Mouse (Mus musculus) hindbrain, embryonic 10.5 days (tissue): ENCODE results near the gene Ppil1. TPM values are rescaled to one million over a fixed set of nuclear protein-coding genes. Genes with fewer than 3 reads are reported as not detected.
"Not testable (repeated sequence)": the region's sequence is repeated elsewhere in the genome, so short reads cannot be mapped to it uniquely, and the experiment has no call there.

ENCODE experiments used
- DNase-seq: peaks from one replicate; pipeline ENCODE4 v3.0.0-alpha.2; 2017; ENCODE audit warnings: low spot score
- H3K27ac ChIP-seq: fragments of 300-500 bp; sonication (generic); 2 replicates; pipeline ENCODE4 v1.5.1; 2016; ENCODE audit warnings: mild to moderate bottlenecking, moderate library complexity
- H3K27me3 ChIP-seq: fragments of 300-500 bp; sonication (generic); 2 replicates; pipeline ENCODE4 v1.6.1; 2016; ENCODE audit warnings: mild to moderate bottlenecking; ENCODE audit not compliant: poor library complexity, insufficient read depth, severe bottlenecking
- H3K36me3 ChIP-seq: fragments of 300-500 bp; sonication (generic); 2 replicates; pipeline ENCODE4 v1.6.1; 2016; ENCODE audit warnings: mild to moderate bottlenecking, moderate library complexity
- H3K4me1 ChIP-seq: fragments of 300-500 bp; sonication (generic); replicated peaks from 2 replicates; pipeline ENCODE4 v1.6.1; 2016; ENCODE audit warnings: mild to moderate bottlenecking
- H3K4me3 ChIP-seq: fragments of 300-500 bp; sonication (generic); 2 replicates; pipeline ENCODE4 v1.5.1; 2016; ENCODE audit warnings: mild to moderate bottlenecking, moderate library complexity
- H3K9me3 ChIP-seq: fragments of 300-500 bp; sonication (generic); 2 replicates; pipeline ENCODE4 v1.6.1; 2016; ENCODE audit warnings: mild to moderate bottlenecking, moderate library complexity
- WGBS: fragments of 180-500 bp; shearing (Covaris S2); methylation state at CpG from one replicate; pipeline ENCODE4 v1.1.7; 2016; 5-methylcytosine and 5-hydroxymethylcytosine counted together
- polyA plus RNA-seq: library from polyadenylated mRNA; unstranded; fragments of >200 nt; fragmentation: Nextera tagmentation; extraction: Ambion mirVana; gene quantifications from 2 replicates; pipeline ENCODE4 v1.2.1, GENCODE M21; 2016

Gene Ppil1
- polyA plus RNA-seq, 1 experiment from 2014 or later = 173 TPM

DNA sequence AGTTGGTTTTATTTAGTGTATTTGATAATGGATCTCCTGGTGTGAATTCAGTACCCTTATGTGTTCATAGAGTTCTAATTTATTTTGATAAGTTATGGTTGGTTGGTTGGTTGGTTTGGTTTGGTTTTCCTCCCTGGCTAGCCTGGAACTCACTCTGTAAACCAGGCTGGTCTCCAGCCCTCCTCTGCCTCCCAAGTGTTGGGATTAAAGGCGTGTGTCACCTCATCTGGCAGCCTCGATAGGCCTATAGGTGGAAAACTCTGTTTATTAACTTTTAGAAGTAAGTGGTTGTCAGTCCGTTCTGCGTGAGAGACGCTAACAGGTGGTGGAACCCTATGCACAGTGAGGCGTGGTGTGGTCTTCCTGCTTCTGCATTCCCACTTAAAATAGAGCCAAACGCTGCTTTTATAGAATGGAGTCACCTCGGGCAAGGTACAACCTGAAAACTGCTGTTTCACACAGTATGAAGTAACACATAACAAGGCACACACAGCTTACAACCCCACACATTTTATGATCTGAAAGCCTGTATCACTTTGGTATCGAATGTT, 6.2 kb upstream of the Ppil1 start:
- Histone ChIP-seq H3K27me3 (no peaks in the 10 kb centered on the region), H3K4me1 (peaks cover 21% of the 10 kb centered on the region), H3K4me3 (peak overlapping the region; percentile 83; the same call in 1 of the 2 replicates), H3K36me3 (no peaks in the 10 kb centered on the region), H3K27ac (no peak overlapping the region), H3K9me3 (no peaks in the 10 kb centered on the region)
- WGBS = 93% methylated on average over 9 of the region's 9 CpGs
- DNase-seq = no peak

GRCm38 (mm10) chr17:29269349-29269706, 5.3 kb upstream of the Ppil1 start:
- 24% methylated on average over 10 of the region's 10 CpGs for WGBS
- H3K9me3 ChIP-seq = no peaks in the 10 kb centered on the region
- peak overlapping the region; percentile 83 for H3K4me3 ChIP-seq
- no peaks in the 10 kb centered on the region for H3K27me3 ChIP-seq
- H3K4me1 ChIP-seq = peaks cover 25% of the 10 kb centered on the region
- no peaks in the 10 kb centered on the region for H3K36me3 ChIP-seq
- peak overlapping the region; percentile 96 for H3K27ac ChIP-seq
- DNase-seq = no peak

- peak within 1 kb of the TSS; percentile 83 for H3K4me3 ChIP-seq
- H3K9me3 ChIP-seq = no peaks in the 10 kb centered on the region
- no peaks in the 10 kb centered on the region for H3K36me3 ChIP-seq
- peaks cover 23% of the 10 kb centered on the region for H3K4me1 ChIP-seq
- WGBS = under 1% methylated on average over 63 of the region's 63 CpGs
- H3K27me3 ChIP-seq = no peaks in the 10 kb centered on the region
- peak; percentile 97 for DNase-seq
- peak within 1 kb of the TSS; percentile 96 for H3K27ac ChIP-seq
Measured at GRCm38 (mm10) chr17:29268682-29269348, 4.8 kb upstream of the Ppil1 start, which contains the start of gene BC004004. Gene BC004004, plus strand, starts transcription at chr17:29268788.

DNA sequence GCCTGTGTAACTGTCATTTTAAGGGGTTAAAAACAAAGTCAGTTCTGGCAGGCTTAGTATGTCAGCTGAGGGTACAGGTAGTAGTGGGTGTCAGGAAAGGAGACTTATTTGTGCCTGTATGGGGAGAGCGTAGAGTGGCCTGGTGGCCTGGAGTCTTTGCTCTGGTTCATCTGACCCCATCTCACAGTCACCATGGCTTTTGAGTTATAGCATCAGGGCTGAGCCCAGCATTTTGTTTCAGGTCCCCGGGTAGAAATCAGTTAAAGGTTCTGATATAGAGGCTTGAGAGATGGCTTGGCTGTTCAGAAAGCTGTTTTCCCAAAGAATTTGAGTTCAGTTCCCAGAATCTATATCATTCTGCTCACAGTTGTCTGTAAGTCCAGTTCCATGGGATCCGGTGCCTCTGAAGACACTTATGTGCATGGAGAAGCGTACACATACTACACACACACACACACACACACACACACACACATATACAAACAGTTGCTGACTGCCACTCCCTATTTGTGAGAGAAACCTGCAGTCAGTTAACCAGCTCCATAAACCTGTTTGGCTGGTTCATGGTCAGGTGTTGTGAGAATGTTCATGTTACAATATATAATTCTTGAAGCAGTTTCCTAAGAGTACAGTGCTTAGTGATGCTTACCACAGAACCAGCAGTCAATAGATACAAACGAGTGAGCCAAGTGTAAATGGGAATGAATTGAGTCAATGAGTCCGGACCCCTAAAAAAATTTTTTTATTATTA, 4.1 kb upstream of the Ppil1 start:
- Histone ChIP-seq H3K36me3 (no peaks in the 10 kb centered on the region), H3K27me3 (no peaks in the 10 kb centered on the region), H3K4me1 (peaks cover 24% of the 10 kb centered on the region), H3K27ac (peak overlapping the region; percentile 96), H3K4me3 (peak overlapping the region; percentile 83), H3K9me3 (no peaks in the 10 kb centered on the region)
- 62% methylated on average over 6 of the region's 6 CpGs for WGBS
- DNase-seq = no peak

DNA sequence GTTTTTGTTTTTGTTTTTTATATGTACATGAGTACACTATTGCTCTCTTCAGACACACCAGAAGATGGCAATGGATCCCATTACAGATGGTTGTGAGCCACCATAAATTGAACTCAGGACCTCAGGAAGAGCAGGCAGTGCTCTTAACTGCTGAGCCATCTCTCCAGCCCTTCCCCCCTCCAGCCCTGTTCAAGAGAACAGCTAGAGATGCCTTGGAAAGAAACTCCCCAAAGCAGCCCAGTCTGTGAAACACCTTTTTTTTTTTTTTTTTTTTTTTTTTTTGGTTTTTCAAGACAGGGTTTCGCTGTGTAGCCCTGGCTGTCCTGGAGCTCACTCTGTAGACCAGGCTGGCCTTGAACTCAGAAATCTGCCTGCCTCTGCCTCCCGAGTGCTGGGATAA, 3.1 kb upstream of the Ppil1 start:
- 99% methylated on average over 2 of the region's 2 CpGs for WGBS
- peaks cover 35% of the 10 kb centered on the region for H3K4me1 ChIP-seq
- H3K36me3 ChIP-seq, H3K4me3 ChIP-seq, H3K27ac ChIP-seq, H3K9me3 ChIP-seq, DNase-seq, H3K27me3 ChIP-seq: not testable (repeated sequence)

DNA sequence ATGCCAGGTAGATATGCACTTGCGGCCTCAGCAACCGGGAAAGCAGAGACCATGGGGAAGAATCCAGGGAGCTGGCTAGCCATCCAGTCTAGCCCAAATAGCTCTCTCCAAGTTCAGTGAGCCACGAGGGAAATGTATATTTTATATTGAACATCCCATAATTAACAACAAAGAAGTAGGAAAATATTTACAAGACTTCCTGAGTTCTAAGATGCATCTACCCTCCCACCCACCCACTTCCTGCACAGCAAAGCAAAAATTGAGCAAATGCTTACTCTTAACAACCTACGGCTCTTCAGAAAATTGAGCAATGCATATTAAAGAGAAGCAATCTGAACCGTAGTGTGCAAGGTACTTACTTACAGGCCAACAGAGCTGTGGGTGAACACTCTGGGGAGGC, 774 bp upstream of the Ppil1 start:
- no peak for DNase-seq
- H3K36me3 ChIP-seq = peaks cover 22% of the 10 kb centered on the region
- H3K27ac ChIP-seq = peak overlapping the region; percentile 97
- peaks cover 48% of the 10 kb centered on the region for H3K4me1 ChIP-seq
- no peaks in the 10 kb centered on the region for H3K27me3 ChIP-seq
- peak overlapping the region; percentile 94 for H3K4me3 ChIP-seq
- no peaks in the 10 kb centered on the region for H3K9me3 ChIP-seq
- WGBS = 89% methylated on average over 5 of the region's 5 CpGs

GRCm38 (mm10) chr17:29263417-29263816, 569 bp downstream of the Ppil1 start:
- Histone ChIP-seq H3K27me3 (no peaks in the 10 kb centered on the region), H3K4me3 (peak overlapping the region; percentile 94), H3K9me3 (no peaks in the 10 kb centered on the region), H3K27ac (peak overlapping the region; percentile 97), H3K36me3 (peaks cover 36% of the 10 kb centered on the region), H3K4me1 (peaks cover 47% of the 10 kb centered on the region)
- DNase-seq = no peak
- WGBS = 2% methylated on average over 14 of the region's 14 CpGs

DNA sequence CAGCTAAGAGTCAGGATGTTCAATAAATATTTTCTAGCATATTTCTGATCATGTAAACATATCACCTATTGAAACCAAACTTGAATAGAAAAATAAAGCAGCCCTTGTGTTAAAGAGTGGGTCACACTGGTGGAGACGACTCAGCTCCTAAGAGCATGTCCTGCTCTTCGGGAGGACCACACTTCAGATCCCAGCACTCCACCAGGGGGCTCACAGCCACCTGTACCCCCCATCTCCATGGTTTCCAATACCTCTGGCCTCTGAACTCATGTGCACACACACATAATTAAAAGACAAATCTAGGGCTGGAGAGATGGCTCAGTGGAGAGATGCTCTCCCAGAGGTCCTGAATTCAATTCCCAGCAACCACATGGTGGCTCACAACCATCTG, 1.7 kb downstream of the Ppil1 start:
- no peak for DNase-seq
- peaks cover 47% of the 10 kb centered on the region for H3K4me1 ChIP-seq
- peak overlapping the region; percentile 94 for H3K4me3 ChIP-seq
- 63% methylated on average over 2 of the region's 2 CpGs for WGBS
- peaks cover 47% of the 10 kb centered on the region for H3K36me3 ChIP-seq
- no peak overlapping the region for H3K27ac ChIP-seq
- no peaks in the 10 kb centered on the region for H3K27me3 ChIP-seq
- H3K9me3 ChIP-seq = no peaks in the 10 kb centered on the region

DNA sequence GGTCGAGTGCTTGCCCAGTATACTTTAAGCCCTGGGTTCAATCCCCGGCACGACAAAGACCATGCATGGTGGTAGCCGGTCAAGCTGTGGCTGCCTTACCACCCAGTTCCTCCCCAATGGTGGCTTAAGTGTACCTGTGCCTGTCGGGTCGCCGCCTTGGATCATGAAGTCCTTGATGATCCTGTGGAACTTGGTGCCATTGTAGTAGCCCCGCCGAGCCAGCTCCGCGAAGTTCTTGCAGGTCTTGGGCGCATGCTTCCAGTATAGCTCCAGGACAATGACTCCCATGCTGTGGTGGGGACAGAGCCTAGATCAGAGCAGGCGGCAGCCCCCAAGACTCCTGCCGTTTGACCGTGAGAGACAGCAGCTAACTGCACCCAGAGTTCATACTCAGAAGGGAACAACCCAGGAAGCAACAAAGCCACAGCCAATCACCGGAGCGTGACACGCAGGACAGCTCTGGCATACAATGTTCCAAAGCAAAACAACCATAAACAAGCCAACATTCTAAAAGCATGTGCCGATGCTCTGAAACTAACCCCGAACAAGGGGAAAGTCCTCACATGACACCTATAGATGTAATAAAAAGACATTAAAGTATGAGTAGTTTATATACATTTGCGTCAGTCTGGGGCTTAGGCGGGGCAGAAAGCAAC, 2.3 kb downstream of the Ppil1 start:
- Histone ChIP-seq H3K27ac (no peak overlapping the region), H3K9me3 (no peaks in the 10 kb centered on the region)
- WGBS = 94% methylated on average over 22 of the region's 22 CpGs

DNA sequence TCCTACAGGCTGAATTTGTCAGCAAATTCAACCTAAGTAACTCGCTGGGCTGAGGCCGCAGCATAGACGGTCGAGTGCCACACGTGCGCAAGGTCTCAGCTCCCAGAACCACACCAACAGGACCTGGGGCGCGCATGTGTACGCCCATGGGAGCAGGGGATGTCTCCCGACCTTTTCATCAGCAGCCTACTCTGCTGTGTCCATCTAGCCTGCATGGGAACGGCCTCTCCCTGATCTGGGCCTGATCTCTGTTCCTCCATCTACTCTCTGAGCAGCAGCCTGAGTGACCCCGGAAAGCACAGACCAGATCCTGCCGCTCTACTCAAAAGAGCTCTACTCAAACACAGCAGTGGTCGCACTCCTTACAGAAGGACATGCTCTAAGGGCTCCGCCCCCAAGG, 3.5 kb downstream of the Ppil1 start:
- 88% methylated on average over 15 of the region's 15 CpGs for WGBS
- peaks cover 65% of the 10 kb centered on the region for H3K36me3 ChIP-seq
- no peak overlapping the region for H3K4me3 ChIP-seq
- DNase-seq = no peak
- no peaks in the 10 kb centered on the region for H3K27me3 ChIP-seq
- no peak overlapping the region for H3K27ac ChIP-seq
- peaks cover 59% of the 10 kb centered on the region for H3K4me1 ChIP-seq
- H3K9me3 ChIP-seq = 0 out of 2 replicates have a peak, but pooled peaks cover 2% of the 10 kb centered on the region

More for the DNA sequence above, 2.3 kb downstream of the Ppil1 start:
- no peak for DNase-seq
- Histone ChIP-seq H3K4me1 (peaks cover 49% of the 10 kb centered on the region), H3K27me3 (no peaks in the 10 kb centered on the region), H3K4me3 (peak overlapping the region; percentile 94), H3K36me3 (peaks cover 53% of the 10 kb centered on the region)

- 0 out of 2 replicates have a peak, but pooled peaks cover 2% of the 10 kb centered on the region for H3K9me3 ChIP-seq
- peak; percentile 84 for DNase-seq
- H3K27ac ChIP-seq = peak overlapping the region; percentile 17; the same call in 1 of the 2 replicates
- H3K4me1 ChIP-seq = peaks cover 56% of the 10 kb centered on the region
- peak overlapping the region; percentile 10; the same call in 1 of the 2 replicates for H3K4me3 ChIP-seq
- H3K36me3 ChIP-seq = peaks cover 75% of the 10 kb centered on the region
- H3K27me3 ChIP-seq = no peaks in the 10 kb centered on the region
- WGBS = 13% methylated on average over 3 of the region's 3 CpGs
Measured at GRCm38 (mm10) chr17:29259489-29259888, 4.5 kb downstream of the Ppil1 start.

- no peaks in the 10 kb centered on the region for H3K27me3 ChIP-seq
- no peak overlapping the region for H3K27ac ChIP-seq
- DNase-seq = no peak
- 93% methylated on average over 2 of the region's 2 CpGs for WGBS
- H3K4me3 ChIP-seq = no peak overlapping the region
- H3K4me1 ChIP-seq = peaks cover 52% of the 10 kb centered on the region
- 0 out of 2 replicates have a peak, but pooled peaks cover 2% of the 10 kb centered on the region for H3K9me3 ChIP-seq
- H3K36me3 ChIP-seq = peaks cover 81% of the 10 kb centered on the region
Measured at GRCm38 (mm10) chr17:29258921-29259320, 5.1 kb downstream of the Ppil1 start.
